Mouse (Mus musculus): ENCODE measurements at regions not wholly inside any gene's neighbourhood (a gene's known extent, or its start where the extent isn't known, plus 50 kb on each side); places are given as distances from the start of the nearest gene placed in this dataset.

DNA sequence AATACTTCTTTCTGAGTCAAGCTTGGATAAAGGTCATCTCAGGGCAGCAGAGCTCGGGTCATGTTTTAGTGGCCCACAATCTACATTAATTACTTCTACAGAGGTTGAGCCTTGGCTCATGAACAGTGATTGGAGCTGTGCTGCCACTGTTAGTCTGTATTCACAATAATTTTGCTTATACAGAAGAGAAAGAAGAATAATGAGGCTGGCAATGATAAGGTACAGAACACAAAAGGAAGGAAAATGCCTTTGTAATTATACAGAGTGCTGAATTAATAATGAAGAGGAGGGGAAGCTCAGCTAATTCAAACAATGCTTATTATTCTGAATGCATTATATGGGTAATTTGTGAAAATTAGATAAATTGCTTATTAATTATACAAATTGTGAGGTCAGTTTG, 573.9 kb upstream of the Cblb start:
- no peak for DNase-seq (ENCODE audit: low read depth, low spot score)

DNA sequence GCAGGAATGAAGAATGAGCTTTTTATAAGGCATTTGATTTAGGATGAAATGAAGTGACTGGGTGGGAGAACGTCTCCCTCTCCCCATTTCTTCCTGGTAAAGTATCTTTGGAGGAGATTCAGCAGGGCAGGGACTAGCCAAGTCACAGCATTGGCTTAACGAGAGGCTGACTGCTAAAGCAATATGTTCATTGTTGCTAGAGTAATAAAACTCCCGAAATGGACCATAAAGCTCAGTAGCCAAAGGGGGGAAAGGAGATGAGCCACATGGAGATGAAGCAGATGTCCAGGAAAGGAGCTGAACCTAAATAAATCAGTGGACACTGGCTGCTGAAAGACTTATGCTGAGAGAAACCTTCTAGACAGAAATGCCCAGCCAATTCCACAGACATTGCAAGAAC, 555.3 kb upstream of the Cblb start:
- no peak for DNase-seq (ENCODE audit: low read depth, low spot score)

DNA sequence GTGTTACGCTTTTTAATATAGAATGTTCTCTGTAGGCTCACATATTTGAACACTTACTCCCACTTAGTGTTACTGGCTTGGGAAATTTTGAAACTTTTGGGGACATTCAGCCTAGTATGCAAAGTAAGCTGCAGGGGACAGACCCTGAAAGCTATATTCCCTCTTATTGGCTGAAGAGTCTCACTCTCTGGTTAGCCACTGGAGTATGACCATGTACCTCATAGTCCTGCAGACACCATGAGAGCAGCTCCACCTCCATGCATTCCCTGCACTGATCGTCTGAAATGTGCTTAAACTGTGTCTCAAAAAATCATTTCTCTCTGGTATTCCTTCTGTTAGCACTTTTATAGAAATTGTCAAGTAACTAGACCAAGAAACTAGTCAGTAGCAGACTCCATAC, 534.9 kb upstream of the Cblb start:
- DNase-seq (ENCODE audit: low read depth, low spot score): no peak

DNA sequence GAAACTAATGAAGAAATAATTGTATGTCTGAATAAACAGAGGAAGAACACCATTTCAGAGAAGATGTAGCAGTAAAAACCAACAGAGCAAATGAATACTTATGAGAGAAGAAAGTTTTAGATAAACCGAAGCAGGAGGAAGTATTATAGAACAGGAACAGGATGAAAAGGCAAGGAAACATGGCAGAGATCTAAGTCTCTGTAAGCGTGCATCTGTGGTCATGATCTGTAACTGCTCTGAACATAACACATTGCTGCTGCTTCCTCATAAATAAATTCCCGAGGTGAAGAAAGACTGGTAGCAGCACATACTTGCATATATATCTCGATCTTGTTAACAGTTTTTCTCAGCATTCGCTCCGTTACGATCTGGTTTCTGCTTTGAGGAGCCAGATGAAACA, 533.2 kb upstream of the Cblb start:
- no peak for DNase-seq (ENCODE audit: low read depth, low spot score)

DNA sequence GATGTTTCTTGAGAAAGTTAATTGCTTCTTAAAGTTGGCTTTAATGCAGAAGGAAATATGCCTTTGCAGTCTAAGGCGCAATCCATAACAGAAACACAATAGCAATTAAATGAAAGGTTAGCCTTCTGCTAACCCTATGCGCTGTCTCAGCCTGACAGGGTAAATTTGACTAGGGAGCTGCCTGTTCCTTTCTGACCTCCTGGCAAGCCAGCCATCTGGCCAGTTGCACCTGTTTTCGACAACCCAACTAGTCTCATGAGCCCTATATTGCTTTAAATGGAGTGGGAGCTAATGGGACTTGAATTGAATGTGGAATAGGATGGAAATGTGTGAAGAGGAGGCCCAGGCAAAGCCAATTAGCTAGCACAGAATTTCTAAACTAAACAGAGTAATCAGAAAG, 513.9 kb upstream of the Cblb start:
- peak; percentile 19 for DNase-seq (ENCODE audit: low read depth, low spot score)

DNA sequence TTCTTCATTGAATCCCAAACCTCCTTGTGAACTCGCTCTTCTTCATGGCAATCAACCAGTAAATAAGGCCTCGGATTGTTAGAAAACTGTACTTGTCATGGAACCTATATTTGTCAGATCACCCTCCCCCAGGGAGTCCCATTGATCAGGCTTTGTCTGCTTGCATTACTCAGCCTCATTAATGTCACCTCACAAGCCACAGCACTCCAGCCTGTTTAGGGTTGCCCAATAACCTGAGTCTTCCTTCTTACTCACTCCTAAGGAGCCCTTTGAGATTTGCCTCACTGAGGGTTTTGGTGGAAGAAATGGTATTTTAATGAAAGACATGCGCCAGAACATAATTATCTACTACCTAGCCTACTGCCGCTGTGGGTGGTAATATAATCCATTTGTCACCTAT, 510.3 kb upstream of the Cblb start:
- peak; percentile 4 for DNase-seq (ENCODE audit: low read depth, low spot score)

DNA sequence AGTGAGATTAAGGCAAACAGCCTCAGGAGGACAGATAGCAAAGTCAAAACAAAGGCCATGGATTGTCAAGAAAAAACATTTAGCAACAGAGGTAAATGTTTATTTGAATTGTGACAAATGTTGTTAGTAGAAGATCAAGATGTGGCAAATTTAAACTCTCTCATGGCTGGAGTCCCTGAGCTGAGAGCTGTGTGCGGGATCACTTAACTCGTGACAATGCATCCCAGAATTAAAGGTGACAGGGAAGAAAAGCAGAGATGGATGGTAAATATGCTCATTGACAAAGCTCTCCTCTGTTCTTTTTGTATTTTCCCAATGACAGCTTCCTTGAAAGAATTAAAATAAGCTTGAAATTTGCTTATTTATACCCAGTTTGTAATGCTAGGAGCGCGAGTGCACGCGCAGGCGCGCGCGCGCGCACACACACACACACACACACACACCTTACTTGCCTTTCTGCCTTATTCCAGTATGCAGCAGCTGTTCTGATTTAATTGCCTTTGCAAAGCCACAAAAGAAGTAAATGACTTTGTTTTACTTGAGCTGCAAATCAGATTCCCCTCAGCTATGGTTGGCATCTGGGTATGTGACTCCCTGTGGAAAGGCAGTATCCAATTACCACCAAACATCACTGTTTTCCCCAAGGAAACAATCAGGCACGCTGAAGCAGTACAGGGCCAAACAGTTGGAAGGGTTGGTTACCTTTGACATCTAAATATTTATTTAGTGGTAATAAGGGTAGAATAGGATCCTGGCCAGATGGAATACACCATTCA, 509.5 kb upstream of the Cblb start:
- DNase-seq (ENCODE audit: low read depth, low spot score): peak; percentile 49

DNA sequence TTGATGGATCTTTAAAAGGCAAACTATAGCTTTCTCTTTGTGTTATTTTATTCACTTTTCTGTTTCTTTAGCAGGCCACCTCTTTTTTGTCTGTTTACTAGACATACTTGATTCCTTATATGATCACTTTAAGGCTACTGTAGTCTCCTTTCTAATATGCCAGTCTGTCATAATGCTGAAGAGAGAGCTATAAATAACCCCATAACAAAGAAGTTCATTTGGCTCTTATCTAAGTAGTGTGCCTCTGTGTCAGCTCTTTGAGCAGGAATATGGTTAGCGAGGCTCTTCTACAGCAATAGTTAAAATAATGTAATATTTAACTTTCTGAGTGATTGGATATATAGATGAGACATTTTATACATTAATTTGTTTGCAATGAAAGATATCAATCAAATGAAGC, 507.0 kb upstream of the Cblb start:
- DNase-seq (ENCODE audit: low read depth, low spot score): no peak

DNA sequence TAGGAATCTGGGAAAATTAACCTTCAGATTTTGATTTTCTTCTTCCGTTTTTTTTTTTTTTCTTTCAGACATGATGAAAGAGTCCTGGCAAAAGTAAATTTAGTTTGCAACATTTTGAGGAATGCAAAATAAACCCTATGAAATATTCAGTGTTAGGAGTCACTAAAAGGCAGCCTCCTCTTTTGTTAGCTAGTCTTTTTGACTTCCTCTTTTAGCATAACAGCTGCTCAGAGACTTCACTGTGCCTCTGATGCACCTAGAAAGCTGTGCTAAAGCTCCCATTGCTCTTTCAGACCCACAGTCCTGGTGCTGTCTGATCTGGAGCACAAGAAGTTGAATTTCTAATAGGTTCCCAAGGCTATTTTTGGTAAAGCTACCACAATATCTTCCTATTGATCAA, 498.5 kb upstream of the Cblb start:
- no peak for DNase-seq (ENCODE audit: low read depth, low spot score)

DNA sequence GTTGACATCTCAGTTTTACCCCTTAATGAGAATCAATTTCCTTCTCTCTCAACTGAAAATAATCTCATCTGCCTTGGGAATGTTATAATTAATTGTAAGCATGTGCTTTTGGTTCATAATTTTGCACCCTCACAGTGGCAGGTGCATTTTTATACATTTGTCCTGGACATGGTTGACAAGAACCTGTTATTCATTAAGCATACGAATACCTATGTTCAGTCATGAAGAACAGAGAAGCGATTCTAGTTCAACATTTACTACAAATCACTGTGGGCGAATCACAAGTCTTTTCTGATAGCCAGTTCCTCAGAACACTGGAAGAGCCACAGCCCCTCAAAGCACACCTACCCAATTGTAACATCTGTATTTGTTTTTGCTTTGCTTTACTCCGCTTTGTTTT, 487.3 kb upstream of the Cblb start:
- DNase-seq (ENCODE audit: low read depth, low spot score): no peak

DNA sequence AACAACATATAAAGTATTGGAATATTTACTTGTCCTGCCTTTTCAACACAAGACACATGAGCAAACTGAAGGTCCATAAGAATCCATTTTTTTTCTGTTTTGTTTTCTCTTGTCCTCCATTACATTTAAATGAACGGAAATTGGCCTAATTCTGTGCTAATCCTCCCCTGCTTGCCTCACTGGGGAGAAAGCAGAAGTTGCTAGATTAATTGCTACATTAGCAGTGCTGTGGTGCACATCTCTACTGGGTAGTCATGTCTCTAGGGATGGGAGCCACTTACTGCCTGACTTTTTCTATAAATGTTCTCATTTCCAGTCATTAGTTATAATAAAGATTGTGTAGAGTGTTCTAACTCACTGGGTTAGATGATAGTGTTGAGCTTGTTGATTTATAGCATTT, 484.0 kb upstream of the Cblb start:
- DNase-seq (ENCODE audit: low read depth, low spot score): no peak

DNA sequence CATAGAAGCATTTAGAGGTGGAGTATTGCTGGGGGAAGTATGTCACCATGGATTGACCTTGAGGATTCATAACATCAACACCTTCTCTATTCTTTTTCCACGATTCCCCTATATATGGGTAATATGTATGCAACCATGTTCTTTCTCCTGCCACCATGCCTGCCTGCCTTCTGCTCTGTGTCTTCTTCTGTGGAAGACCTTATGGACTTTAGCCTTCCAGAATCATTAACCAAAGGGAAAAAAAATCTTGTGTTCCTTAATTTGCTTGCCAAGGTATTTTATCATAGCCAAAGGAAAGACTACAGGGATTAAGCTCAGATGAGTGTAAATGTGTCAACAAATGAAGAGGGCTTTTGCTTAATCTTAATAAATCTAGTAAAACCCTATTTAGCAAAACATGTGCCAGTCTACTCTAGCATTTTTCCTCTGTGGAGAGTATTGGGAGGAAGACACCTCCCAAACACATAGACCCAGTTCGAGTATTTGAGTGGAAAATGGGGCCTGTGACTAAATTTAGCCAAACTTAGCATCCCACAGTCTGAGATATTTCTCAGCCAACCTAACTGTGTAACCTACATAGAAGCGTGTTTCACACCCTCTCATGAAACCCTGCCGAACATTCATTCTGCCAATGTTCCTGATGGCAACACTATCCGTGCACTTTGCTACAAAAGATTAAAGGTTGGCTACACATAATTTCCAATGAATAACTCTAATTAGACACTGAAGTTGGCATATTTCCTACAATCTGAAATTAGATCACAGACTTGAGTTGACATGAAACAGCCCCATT, 468.0 kb upstream of the Cblb start:
- DNase-seq (ENCODE audit: low read depth, low spot score): no peak

DNA sequence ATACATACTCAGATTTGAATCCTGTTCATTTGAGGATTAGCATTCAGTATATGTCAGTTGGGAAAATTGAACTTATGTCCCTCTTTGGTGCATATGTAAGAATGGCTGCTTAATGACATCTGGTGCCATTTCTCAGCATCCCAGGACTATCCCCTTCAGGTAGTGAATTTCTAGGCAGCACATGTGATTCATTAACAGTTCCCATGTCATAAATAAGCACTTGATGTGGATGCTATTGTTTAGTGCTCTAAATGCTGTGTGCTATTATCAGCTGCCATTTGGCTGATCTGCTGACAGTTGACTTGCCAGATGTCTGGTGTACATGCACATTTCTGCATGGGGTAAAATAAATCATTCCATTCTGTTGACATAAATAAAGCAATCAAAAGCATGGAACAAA, 467.0 kb upstream of the Cblb start:
- DNase-seq (ENCODE audit: low read depth, low spot score): peak; percentile 2

DNA sequence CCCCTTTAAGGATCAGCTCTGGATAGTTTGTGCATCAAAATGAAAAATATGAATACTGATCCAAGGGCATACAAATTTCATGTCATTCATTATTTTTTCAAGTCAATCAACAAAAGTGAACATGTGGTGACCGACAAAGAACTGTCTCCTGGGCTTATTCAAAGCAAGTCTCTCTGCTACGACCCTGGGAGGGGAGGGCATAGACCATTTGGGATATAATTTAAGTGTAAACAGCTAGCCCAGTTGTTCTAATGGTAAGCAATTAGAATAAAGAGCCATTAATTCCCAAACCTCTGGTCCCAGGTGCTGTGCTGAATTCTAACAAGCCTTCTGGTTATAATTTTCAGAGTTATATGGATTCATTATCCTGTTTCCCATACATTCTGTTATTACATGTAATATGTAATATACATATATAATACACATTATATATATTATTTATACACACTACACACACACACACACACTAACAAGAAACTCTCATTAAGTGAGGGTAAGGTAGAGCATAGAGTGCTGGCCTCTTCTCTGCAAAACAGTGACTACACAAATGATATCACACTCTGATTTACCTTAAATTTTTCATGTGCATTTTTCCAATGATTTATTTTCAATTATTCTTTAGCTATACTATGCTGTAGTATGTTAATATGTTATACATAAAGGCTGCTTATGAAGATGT, 453.0 kb upstream of the Cblb start:
- DNase-seq (ENCODE audit: low read depth, low spot score): no peak

DNA sequence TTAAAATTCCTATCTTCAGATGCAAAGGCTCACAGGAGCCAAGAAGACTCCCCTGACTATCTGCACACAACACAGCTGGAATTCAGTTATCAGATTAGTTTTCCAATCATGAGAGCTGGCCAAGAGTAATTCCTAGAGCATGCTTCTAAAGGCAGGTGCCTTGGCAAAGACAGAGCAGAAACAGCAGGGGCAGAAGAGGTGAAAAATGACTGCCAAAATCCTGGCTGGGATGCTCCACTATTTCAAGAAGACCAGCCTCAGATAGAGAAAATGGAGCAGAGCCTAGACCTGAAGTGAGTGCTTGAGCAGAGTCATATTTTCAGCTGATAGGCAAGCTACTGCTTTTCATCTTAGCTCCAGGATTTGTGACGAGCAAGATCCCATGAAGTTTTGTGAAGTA, 450.5 kb upstream of the Cblb start:
- no peak for DNase-seq (ENCODE audit: low read depth, low spot score)

DNA sequence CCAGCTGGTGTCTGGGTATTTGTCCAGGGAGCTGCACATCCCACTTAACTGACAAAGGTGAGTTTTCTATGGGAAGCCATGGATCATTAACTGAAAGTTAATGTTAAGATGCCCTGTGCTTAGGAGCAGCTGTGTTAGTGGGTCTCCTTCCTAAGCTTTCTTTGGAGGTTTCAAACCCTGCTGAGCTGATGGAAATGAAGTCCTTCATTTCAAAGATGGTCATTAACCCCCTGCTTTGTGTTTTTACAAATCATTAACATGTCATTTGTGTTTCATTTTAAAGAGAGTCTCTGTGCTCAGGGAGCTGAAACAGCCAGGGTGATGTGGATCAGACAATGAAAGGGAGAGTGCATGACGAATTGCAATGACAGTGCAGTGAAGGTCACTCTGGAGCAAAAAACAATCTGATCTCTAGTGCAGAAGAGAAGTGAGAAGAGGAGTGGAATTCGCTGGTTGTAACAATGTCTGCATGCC, 441.1 kb upstream of the Cblb start:
- DNase-seq (ENCODE audit: low read depth, low spot score): no peak

DNA sequence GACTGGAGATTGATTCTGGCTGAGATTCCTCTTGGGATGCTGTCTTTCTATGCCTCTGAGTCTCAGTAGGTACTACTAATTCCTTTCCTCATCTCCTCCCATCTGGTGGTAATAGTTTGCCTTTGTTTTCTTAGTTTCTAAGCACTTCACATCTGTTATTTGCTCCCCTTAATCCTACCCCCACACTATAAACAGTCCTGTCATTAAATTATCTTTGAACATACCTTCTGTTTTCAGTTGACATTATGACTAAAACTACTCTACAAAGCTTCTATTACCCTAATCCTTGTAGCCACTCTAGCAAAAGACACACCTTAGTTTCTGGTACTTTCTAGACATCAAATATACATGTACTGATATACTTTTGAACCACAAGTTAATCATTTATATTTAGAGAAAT, 413.4 kb upstream of the Cblb start:
- DNase-seq (ENCODE audit: low read depth, low spot score): no peak

DNA sequence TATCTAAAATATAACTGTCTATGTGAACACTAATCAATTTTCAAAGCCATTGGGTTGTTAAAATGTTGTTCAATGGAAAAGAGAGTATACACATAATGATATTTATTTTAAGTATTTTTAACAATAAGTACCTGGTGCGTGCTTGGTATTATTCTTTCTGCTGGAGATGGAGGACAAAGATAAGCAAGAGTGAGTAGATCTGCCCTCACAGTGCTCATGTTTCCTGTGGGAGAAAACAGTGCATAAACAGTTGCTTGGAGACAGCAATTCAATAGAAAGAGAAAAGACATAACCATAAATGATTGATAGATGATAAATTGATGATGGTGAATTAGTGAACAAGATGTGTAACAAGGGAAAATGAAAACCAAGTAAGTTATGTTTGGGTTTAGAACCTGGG, 384.4 kb upstream of the Cblb start:
- DNase-seq (ENCODE audit: low read depth, low spot score): no peak

DNA sequence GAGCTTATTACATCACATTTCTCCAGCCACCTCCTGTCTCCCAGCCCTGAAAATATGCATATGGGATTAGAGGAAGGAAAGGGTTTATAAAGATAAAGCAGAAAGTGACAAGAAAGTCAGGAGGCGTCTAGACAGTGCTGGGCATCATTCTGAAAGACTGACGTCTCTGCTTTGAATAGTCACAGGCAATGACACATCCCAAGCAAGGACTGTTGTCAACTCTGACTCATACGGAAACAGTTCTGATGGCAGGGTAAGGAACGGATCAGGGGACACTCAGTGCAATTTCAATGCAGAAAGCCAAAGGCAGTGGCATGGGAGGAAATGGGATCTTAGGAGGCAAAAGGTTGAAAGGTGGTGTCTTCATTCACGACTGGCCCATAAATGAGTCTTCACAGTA, 380.9 kb upstream of the Cblb start:
- DNase-seq (ENCODE audit: low read depth, low spot score): no peak

DNA sequence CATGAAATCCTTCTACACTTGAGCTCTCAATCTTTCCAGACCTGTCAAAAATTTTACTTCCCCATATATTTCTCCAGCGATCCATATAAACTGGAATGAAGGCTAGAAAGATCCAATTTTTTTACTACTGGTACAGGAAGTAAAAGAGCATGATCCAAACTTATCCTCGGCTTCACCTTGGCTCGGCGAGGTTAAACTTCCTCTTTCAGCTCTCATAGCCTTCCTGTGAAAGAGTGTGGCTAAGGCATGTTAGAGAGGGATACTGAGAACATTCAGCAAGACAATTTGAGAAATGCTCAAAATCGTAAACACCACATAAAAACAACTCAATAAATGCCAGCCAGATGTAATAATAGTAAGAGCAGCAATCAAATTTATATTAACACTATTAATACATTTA, 380.3 kb upstream of the Cblb start:
- no peak for DNase-seq (ENCODE audit: low read depth, low spot score)

DNA sequence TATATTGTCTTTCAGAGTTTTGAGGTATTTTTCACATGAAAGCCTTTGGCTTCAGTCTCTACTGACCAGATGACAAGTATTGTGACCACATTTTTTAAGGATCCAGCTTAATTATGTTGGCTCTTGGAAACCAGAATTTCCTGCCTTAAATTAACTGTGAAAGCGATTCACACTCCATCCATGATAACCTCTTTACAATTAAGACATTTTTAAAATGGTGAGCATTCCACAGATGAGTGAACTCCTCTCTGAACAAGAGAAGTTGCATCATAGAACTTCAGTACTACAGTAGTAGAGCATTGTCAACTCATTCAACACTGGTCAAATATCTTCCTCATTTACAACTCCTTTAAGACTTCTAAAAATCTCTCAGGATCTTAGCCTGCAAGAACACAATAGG, 369.3 kb upstream of the Cblb start:
- no peak for DNase-seq (ENCODE audit: low read depth, low spot score)

DNA sequence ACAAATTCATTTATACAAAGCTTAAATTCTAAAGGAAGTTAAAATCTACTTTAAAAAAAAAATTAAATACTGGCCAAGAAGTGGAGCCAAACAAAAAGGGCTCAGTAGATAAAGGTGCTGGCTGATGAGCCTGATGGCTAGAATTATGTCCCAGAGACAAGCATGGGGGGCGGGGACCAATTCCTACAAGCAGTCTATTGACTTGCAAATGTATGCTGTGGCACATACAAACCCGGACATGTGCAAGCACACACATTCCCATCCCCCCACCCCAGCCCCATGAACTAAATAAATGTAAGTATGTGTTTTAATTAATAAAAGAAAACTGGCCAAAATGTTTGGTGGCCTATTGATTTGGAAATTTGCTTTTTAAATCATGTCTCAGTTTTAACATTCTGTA, 366.7 kb upstream of the Cblb start:
- DNase-seq (ENCODE audit: low read depth, low spot score): no peak

DNA sequence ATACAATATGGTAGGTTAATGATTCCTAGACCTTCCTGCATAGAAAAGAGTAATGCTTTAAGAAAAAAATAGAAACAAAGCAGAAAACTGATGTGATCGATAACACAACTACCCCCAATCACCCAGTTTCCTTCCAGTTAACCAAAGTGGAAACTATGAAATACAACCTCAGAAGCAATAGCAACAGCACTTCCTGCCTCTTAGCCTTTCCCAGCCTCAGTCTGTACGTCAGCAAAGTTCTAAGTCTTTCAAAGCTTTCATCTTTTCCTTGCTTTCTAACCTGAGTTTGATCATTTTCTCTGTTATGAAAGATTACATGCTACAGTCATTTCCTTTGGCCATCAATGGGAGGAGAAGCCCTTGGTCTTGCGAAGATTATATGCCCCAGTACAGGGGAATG, 355.9 kb upstream of the Cblb start:
- DNase-seq (ENCODE audit: low read depth, low spot score): no peak
